Comparison of ENCODE assay signal across 25 mouse cellular contexts in genomic region chr1:88909864-88910573, GRCm38 (mm10).
DNase-seq lines count a peak whose midpoint lies in the region; ATAC-seq and TF ChIP-seq lines count a peak whose summit lies in the region.
"Had no signal": no experiment of that assay in that cellular context is flagged by ENCODE, and none has a peak within 500 bp of the region (broad histone marks: within the 10 kb centered on the region; RNA-seq: fewer than 3 reads in every experiment).

No protein-coding gene starts in this region.

- no peak overlapping the region for H3K4me2 ChIP-seq in forebrain, embryonic 13.5 days
- H3K4me2 ChIP-seq in forebrain, embryonic 12.5 days, result no peak overlapping the region
- H3K4me2 ChIP-seq in midbrain, embryonic 13.5 days (replicated peaks), result no peak overlapping the region
- H3K4me2 ChIP-seq in hindbrain, embryonic 16.5 days (ENCODE audit: low read length), result no peak overlapping the region
- no peak overlapping the region for H3K4me2 ChIP-seq in lung, postnatal 0 days (replicated peaks; ENCODE audit: low read depth, low read length)
- H3K4me2 ChIP-seq: heart, embryonic 13.5 days; limb, embryonic 15.5 days; lung, embryonic 14.5 days had no signal

- peak; percentile 33; the same call in 1 of the 2 replicates for ATAC-seq in forebrain, embryonic 13.5 days
- no peak for ATAC-seq in forebrain, embryonic 12.5 days (ENCODE audit: low FRiP score)
- no peak for ATAC-seq in midbrain, embryonic 13.5 days
- ATAC-seq in hindbrain, embryonic 16.5 days, result no peak
- ATAC-seq in lung, postnatal 0 days, result no peak
- ATAC-seq: CD4-positive, CD25-positive, alpha-beta regulatory T cell, adult 4 months had no signal

- H3K27ac ChIP-seq in forebrain, embryonic 13.5 days, result no peak overlapping the region
- no peak overlapping the region for H3K27ac ChIP-seq in forebrain, embryonic 12.5 days
- peak overlapping the region; percentile 58 for H3K27ac ChIP-seq in midbrain, embryonic 13.5 days
- H3K27ac ChIP-seq in midbrain, embryonic 10.5 days (replicated peaks), result no peak overlapping the region
- H3K27ac ChIP-seq in hindbrain, embryonic 16.5 days (ENCODE audit: low read depth, low read length), result peak overlapping the region; percentile 63; the same call in 1 of the 2 replicates
- H3K27ac ChIP-seq in lung, postnatal 0 days (ENCODE audit: low read length), result no peak overlapping the region
- H3K27ac ChIP-seq: heart, adult 2 months; heart, embryonic 13.5 days; kidney, postnatal 0 days; limb, embryonic 15.5 days; liver, embryonic 14.5 days had no signal

- no peak overlapping the region for H3K4me3 ChIP-seq in forebrain, embryonic 13.5 days
- H3K4me3 ChIP-seq in forebrain, embryonic 12.5 days (replicated peaks), result no peak overlapping the region
- H3K4me3 ChIP-seq in midbrain, embryonic 13.5 days (replicated peaks), result no peak overlapping the region
- no peak overlapping the region for H3K4me3 ChIP-seq in midbrain, embryonic 10.5 days
- no peak overlapping the region for H3K4me3 ChIP-seq in hindbrain, embryonic 16.5 days (ENCODE audit: low read length)
- no peak overlapping the region for H3K4me3 ChIP-seq in lung, postnatal 0 days (ENCODE audit: low read depth, low read length)
- H3K4me3 ChIP-seq: heart, adult 2 months; heart, embryonic 13.5 days; limb, embryonic 15.5 days; myocyte had no signal

- no peak for DNase-seq in midbrain, embryonic 10.5 days (ENCODE audit: low spot score)
- DNase-seq in brain, adult 2 months (ENCODE audit: low read depth, low spot score), result peak; percentile 42
- DNase-seq in lung, postnatal 0 days (ENCODE audit: low spot score), result no peak
- DNase-seq in kidney, adult 11 months, result no peak
- DNase-seq: adrenal gland, postnatal 14 days; cerebellum, adult 11 months; cerebellum, adult 9-11 months; gastrocnemius, postnatal 36 days; heart, adult 2 months; heart, postnatal 14 days; kidney, adult 18-20 months; left cerebral cortex, postnatal 4 days; lung, embryonic 14.5 days; lung, postnatal 4 days; thymus, postnatal 14 days had no signal

- no peak for TF ChIP-seq EP300 in lung, postnatal 0 days (IDR thresholded peaks at IDR 0.05)

- H3K9ac ChIP-seq in forebrain, embryonic 13.5 days, result no peak overlapping the region
- H3K9ac ChIP-seq in forebrain, embryonic 12.5 days, result no peak overlapping the region
- no peak overlapping the region for H3K9ac ChIP-seq in midbrain, embryonic 13.5 days (replicated peaks)
- H3K9ac ChIP-seq in hindbrain, embryonic 16.5 days (ENCODE audit: low read depth, low read length), result no peak overlapping the region
- no peak overlapping the region for H3K9ac ChIP-seq in lung, postnatal 0 days (replicated peaks; ENCODE audit: low read depth)
- H3K9ac ChIP-seq: heart, embryonic 13.5 days; limb, embryonic 15.5 days; liver, embryonic 14.5 days; lung, embryonic 14.5 days had no signal

- H3K9me3 ChIP-seq in forebrain, embryonic 13.5 days (replicated peaks), result no peaks in the 10 kb centered on the region; the same call in 1 of the 2 replicates
- H3K9me3 ChIP-seq in forebrain, embryonic 12.5 days, result 0 out of 2 replicates have a peak, but pooled peaks cover 9% of the 10 kb centered on the region
- peaks cover 4% of the 10 kb centered on the region; the same call in 1 of the 2 replicates for H3K9me3 ChIP-seq in midbrain, embryonic 13.5 days
- H3K9me3 ChIP-seq in midbrain, embryonic 10.5 days (replicated peaks), result peaks cover 12% of the 10 kb centered on the region; the same call in 1 of the 2 replicates
- H3K9me3 ChIP-seq in hindbrain, embryonic 16.5 days (ENCODE audit: control insufficient read depth, low read length), result 0 out of 2 replicates have a peak, but pooled peaks cover 5% of the 10 kb centered on the region
- H3K9me3 ChIP-seq in lung, postnatal 0 days (ENCODE audit: low read length), result 0 out of 2 replicates have a peak, but pooled peaks cover 4% of the 10 kb centered on the region
- H3K9me3 ChIP-seq: limb, embryonic 15.5 days had no signal

- H3K4me1 ChIP-seq in forebrain, embryonic 13.5 days, result 0 out of 2 replicates have a peak, but pooled peaks cover 18% of the 10 kb centered on the region
- H3K4me1 ChIP-seq in forebrain, embryonic 12.5 days, result peaks cover 15% of the 10 kb centered on the region
- H3K4me1 ChIP-seq in midbrain, embryonic 13.5 days (replicated peaks), result peaks cover 19% of the 10 kb centered on the region
- peaks cover 16% of the 10 kb centered on the region for H3K4me1 ChIP-seq in midbrain, embryonic 10.5 days
- peaks cover 4% of the 10 kb centered on the region for H3K4me1 ChIP-seq in hindbrain, embryonic 16.5 days (ENCODE audit: control insufficient read depth, insufficient read depth, low read depth, low read length)
- no peaks in the 10 kb centered on the region for H3K4me1 ChIP-seq in lung, postnatal 0 days (ENCODE audit: insufficient read depth, low read depth, low read length)
- H3K4me1 ChIP-seq: heart, embryonic 13.5 days; limb, embryonic 15.5 days had no signal

- TF ChIP-seq CTCF in lung, postnatal 0 days (IDR thresholded peaks at IDR 0.05), result no peak

- no peaks in the 10 kb centered on the region for H3K27me3 ChIP-seq in forebrain, embryonic 13.5 days
- no peaks in the 10 kb centered on the region for H3K27me3 ChIP-seq in forebrain, embryonic 12.5 days
- no peaks in the 10 kb centered on the region for H3K27me3 ChIP-seq in midbrain, embryonic 13.5 days
- no peaks in the 10 kb centered on the region for H3K27me3 ChIP-seq in midbrain, embryonic 10.5 days (ENCODE audit: low read depth, poor library complexity, severe bottlenecking)
- H3K27me3 ChIP-seq in hindbrain, embryonic 16.5 days (replicated peaks; ENCODE audit: control insufficient read depth, insufficient read depth, low read length), result no peaks in the 10 kb centered on the region
- H3K27me3 ChIP-seq in lung, postnatal 0 days (replicated peaks; ENCODE audit: insufficient read depth, low read length), result no peaks in the 10 kb centered on the region
- H3K27me3 ChIP-seq: heart, embryonic 13.5 days; limb, embryonic 15.5 days had no signal

- no peaks in the 10 kb centered on the region for H3K36me3 ChIP-seq in forebrain, embryonic 13.5 days (ENCODE audit: poor library complexity, severe bottlenecking)
- no peaks in the 10 kb centered on the region for H3K36me3 ChIP-seq in forebrain, embryonic 12.5 days (replicated peaks)
- H3K36me3 ChIP-seq in midbrain, embryonic 13.5 days, result no peaks in the 10 kb centered on the region
- no peaks in the 10 kb centered on the region for H3K36me3 ChIP-seq in midbrain, embryonic 10.5 days
- no peaks in the 10 kb centered on the region for H3K36me3 ChIP-seq in hindbrain, embryonic 16.5 days (ENCODE audit: control insufficient read depth, insufficient read depth, low read length)
- no peaks in the 10 kb centered on the region for H3K36me3 ChIP-seq in lung, postnatal 0 days (ENCODE audit: insufficient read depth, low read length)
- H3K36me3 ChIP-seq: heart, embryonic 13.5 days; limb, embryonic 15.5 days had no signal

- 18% methylated on average over 6 of the region's 6 CpGs for whole genome bisulfite sequencing in forebrain, embryonic 13.5 days
- WGBS in forebrain, embryonic 12.5 days, result 23% methylated on average over 6 of the region's 6 CpGs
- WGBS in midbrain, embryonic 13.5 days, result 21% methylated on average over 6 of the region's 6 CpGs
- WGBS in midbrain, embryonic 10.5 days, result 70% methylated on average over 6 of the region's 6 CpGs
- 27% methylated on average over 6 of the region's 6 CpGs for WGBS in hindbrain, embryonic 16.5 days
- 62% methylated on average over 6 of the region's 6 CpGs for WGBS in lung, postnatal 0 days

Comparison
In these comparisons a context has a peak if more than half of its experiments do, and no peak if none do; other contexts are left out.
1. H3K27ac ChIP-seq: peak in midbrain, embryonic 13.5 days (single experiment) and hindbrain, embryonic 16.5 days (single experiment); none in forebrain, embryonic 13.5 days (single experiment), forebrain, embryonic 12.5 days (single experiment), midbrain, embryonic 10.5 days (single experiment) and lung, postnatal 0 days (single experiment).